Mouse (Mus musculus) lung, adult 2 months (tissue): ENCODE data around the gene Katnb1.

Experiments used
- CTCF ChIP-seq: fragments of 200-500 bp; IDR thresholded peaks from 2 replicates; pipeline ENCODE4 v1.5.1; 2011; ENCODE audit warnings: mild to moderate bottlenecking, low read length, control low read depth; ENCODE audit not compliant: insufficient read depth
- POLR2A ChIP-seq: fragments of 200-500 bp; IDR thresholded peaks from 2 replicates; pipeline ENCODE4 v1.6.1; 2011; ENCODE audit warnings: low read depth, mild to moderate bottlenecking, control low read depth, low read length, borderline replicate concordance; ENCODE audit errors: extremely low read depth

GRCm38 (mm10) chr8:95037106-95037925 is 43.7 kb upstream of the Katnb1 start:
- TF ChIP-seq CTCF (no peak), POLR2A (no peak)
